Mouse (Mus musculus) cortical plate, adult 2 months (tissue): Measurements from ENCODE around the gene Ldah.

ENCODE experiments used
- CTCF ChIP-seq: fragments of 200-500 bp; IDR thresholded peaks from 2 replicates; pipeline ENCODE4 v1.5.1; 2011; ENCODE audit warnings: mild to moderate bottlenecking, control low read depth, low read length; ENCODE audit not compliant: insufficient read depth; ENCODE audit errors: extremely low read depth
- POLR2A ChIP-seq: fragments of 200-500 bp; IDR thresholded peaks from 2 replicates; pipeline ENCODE4 v1.6.1; 2011; ENCODE audit warnings: mild to moderate bottlenecking, low read length, control low read depth; ENCODE audit not compliant: insufficient read depth; ENCODE audit errors: extremely low read depth

DNA sequence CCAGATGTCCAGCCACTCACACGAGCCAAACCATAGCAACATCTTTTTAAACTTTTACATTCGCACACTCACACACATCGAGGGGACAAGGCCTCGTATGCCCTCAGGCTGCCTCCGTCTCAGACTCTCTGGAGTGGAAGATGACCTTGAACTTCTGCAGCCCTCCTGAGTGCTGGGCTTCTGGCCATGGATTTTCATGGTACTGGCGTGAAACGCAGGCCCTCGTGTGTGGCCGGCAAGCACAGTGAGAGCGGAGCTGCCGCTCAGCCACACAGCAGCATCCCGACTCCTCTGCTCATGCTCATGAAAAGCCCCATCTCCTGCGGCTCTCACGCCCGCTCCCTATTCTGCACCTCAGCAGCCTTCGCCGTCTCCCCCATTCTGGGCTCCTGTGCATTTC is 103.1 kb downstream of the Ldah start:
- TF ChIP-seq POLR2A (no peak), CTCF (no peak)
